Mouse (Mus musculus) kidney, postnatal 0 days (tissue): ENCODE results near the gene Rab2b. TPM values are rescaled to one million over a fixed set of nuclear protein-coding genes. Genes with fewer than 3 reads are reported as not detected.
A peak's percentile ranks its signal among the peaks of the same experiment; 100 is the strongest.

Source experiments
- ATAC-seq: fragments of 200-750 bp; cut with Nextera tagmentation; replicated peaks from 2 replicates; pipeline ENCODE4 v1.8.0; 2017; ENCODE audit warnings: low read depth, moderate number of reproducible peaks, moderate TSS enrichment, moderate library complexity; ENCODE audit not compliant: low FRiP score
- DNase-seq: peaks from one replicate; pipeline ENCODE4 v3.0.0-alpha.2; 2016; ENCODE audit warnings: low spot score
- H3K27ac ChIP-seq: fragments of 300-500 bp; sonication (generic); 2 replicates; pipeline ENCODE4 v1.5.1; 2014; ENCODE audit warnings: mild to moderate bottlenecking
- H3K27me3 ChIP-seq: fragments of 300-500 bp; sonication (generic); 2 replicates; pipeline ENCODE4 v1.6.1; 2014; ENCODE audit warnings: low read length, mixed read lengths; ENCODE audit not compliant: insufficient read depth
- H3K36me3 ChIP-seq: fragments of 300-500 bp; sonication (generic); 2 replicates; pipeline ENCODE4 v1.6.1; 2014; ENCODE audit warnings: low read length, mixed read lengths; ENCODE audit not compliant: insufficient read depth
- H3K4me1 ChIP-seq: fragments of 300-500 bp; sonication (generic); replicated peaks from 2 replicates; pipeline ENCODE4 v1.6.1; 2014; ENCODE audit warnings: antibody characterized with exemption, low read length, mixed read lengths; ENCODE audit not compliant: insufficient read depth
- H3K4me2 ChIP-seq: fragments of 300-500 bp; sonication (generic); 2 replicates; pipeline ENCODE4 v1.6.1; 2014; ENCODE audit warnings: mild to moderate bottlenecking, low read length, moderate library complexity, mixed read lengths
- H3K4me3 ChIP-seq: fragments of 300-500 bp; sonication (generic); replicated peaks from 2 replicates; pipeline ENCODE4 v1.5.1; 2014; ENCODE audit warnings: low read depth, low read length
- H3K9ac ChIP-seq: fragments of 300-500 bp; sonication (generic); 2 replicates; pipeline ENCODE4 v1.6.1; 2014; ENCODE audit warnings: low read depth, low read length
- H3K9me3 ChIP-seq: fragments of 300-500 bp; sonication (generic); replicated peaks from 2 replicates; pipeline ENCODE4 v1.6.1; 2016; ENCODE audit warnings: low read length, inconsistent platforms, mixed read lengths
- CTCF ChIP-seq: IDR thresholded peaks from 2 replicates; pipeline ENCODE4 v1.5.1; 2016; ENCODE audit warnings: antibody characterized with exemption, low read depth, mild to moderate bottlenecking, moderate library complexity
- WGBS: fragments of 180-500 bp; shearing (Covaris S2); extraction: QIAGEN DNeasy Blood & Tissue Kit; methylation state at CpG from one replicate; pipeline ENCODE4 v1.1.7; 2014; 5-methylcytosine and 5-hydroxymethylcytosine counted together
- polyA plus RNA-seq: library from polyadenylated mRNA; unstranded; fragments of >200 nt; fragmentation: Nextera tagmentation; extraction: Ambion mirVana; gene quantifications from 2 replicates; pipeline ENCODE4 v1.2.1, GENCODE M21; 2015

Gene Rab2b
- polyA plus RNA-seq, 1 experiment from 2014 or later, result 12.6 TPM

GRCm38 (mm10) chr14:52316441-52317225, 37.3 kb upstream of the Rab2b start:
- Histone ChIP-seq H3K9ac (peak overlapping the region; percentile 90), H3K36me3 (peaks cover 11% of the 10 kb centered on the region; the same call in 1 of the 2 replicates), H3K27me3 (no peaks in the 10 kb centered on the region), H3K9me3 (no peaks in the 10 kb centered on the region), H3K4me1 (peaks cover 23% of the 10 kb centered on the region), H3K4me2 (peak overlapping the region; percentile 88), H3K4me3 (peak overlapping the region; percentile 73), H3K27ac (peak overlapping the region; percentile 93)
- no peak for TF ChIP-seq CTCF
- peak; percentile 89 for DNase-seq
- 12% methylated on average over 16 of the region's 16 CpGs for WGBS
- peak; percentile 84 for ATAC-seq

GRCm38 (mm10) chr14:52315792-52316440, 36.6 kb upstream of the Rab2b start:
- Histone ChIP-seq H3K4me3 (peak overlapping the region; percentile 73), H3K4me2 (peak overlapping the region; percentile 88), H3K36me3 (peaks cover 11% of the 10 kb centered on the region; the same call in 1 of the 2 replicates), H3K27ac (peak overlapping the region; percentile 93), H3K9ac (peak overlapping the region; percentile 90), H3K9me3 (no peaks in the 10 kb centered on the region), H3K4me1 (peaks cover 25% of the 10 kb centered on the region), H3K27me3 (no peaks in the 10 kb centered on the region)
- no peak for TF ChIP-seq CTCF
- WGBS, result under 1% methylated on average over 30 of the region's 41 CpGs
- ATAC-seq (peak; percentile 80), DNase-seq (peak; percentile 94)

DNA sequence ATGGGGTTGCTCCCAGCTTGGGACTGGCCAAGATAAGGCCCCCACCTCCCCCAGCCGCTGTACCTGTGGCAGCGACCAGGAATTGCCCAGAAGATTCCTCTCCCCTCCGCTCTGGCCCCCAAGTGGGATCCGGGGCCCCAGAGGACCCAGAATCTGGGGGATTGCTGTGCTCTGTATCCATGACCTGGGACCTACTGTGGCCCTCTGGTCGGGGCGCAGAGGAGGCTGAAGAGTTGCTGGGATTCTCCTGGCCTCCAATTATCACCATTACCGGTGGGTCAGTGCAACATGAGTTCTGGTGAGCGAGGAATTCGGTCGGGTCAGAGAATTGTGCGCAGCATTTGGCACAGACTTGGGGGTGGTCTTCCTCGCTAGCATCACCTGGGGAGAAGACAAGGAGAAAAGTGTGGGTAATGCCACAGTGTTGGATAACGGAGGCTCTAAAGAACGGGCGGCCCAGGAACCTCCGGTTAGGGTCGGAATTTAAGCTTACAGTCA, 36.0 kb upstream of the Rab2b start:
- TF ChIP-seq CTCF, result no peak
- H3K27ac ChIP-seq, result peak overlapping the region; percentile 93
- H3K4me1 ChIP-seq, result peaks cover 25% of the 10 kb centered on the region
- peak overlapping the region; percentile 88 for H3K4me2 ChIP-seq
- 5% methylated on average over 17 of the region's 17 CpGs for WGBS
- no peaks in the 10 kb centered on the region for H3K27me3 ChIP-seq
- H3K9me3 ChIP-seq, result no peaks in the 10 kb centered on the region
- DNase-seq (no peak), ATAC-seq (no peak)
- peak overlapping the region; percentile 90 for H3K9ac ChIP-seq
- peaks cover 11% of the 10 kb centered on the region; the same call in 1 of the 2 replicates for H3K36me3 ChIP-seq
- peak overlapping the region; percentile 73 for H3K4me3 ChIP-seq

- DNase-seq (peak; percentile 15), ATAC-seq (no peak)
- Histone ChIP-seq H3K9ac (peak overlapping the region; percentile 90; the same call in 1 of the 2 replicates), H3K27ac (no peak overlapping the region), H3K9me3 (no peaks in the 10 kb centered on the region), H3K4me3 (peak overlapping the region; percentile 73), H3K4me1 (peaks cover 25% of the 10 kb centered on the region), H3K27me3 (no peaks in the 10 kb centered on the region), H3K36me3 (peaks cover 11% of the 10 kb centered on the region; the same call in 1 of the 2 replicates), H3K4me2 (peak overlapping the region; percentile 88)
- TF ChIP-seq CTCF, result no peak
- 45% methylated on average over 8 of the region's 8 CpGs for WGBS
Observed at GRCm38 (mm10) chr14:52314808-52315150, 35.4 kb upstream of the Rab2b start.

- Histone ChIP-seq H3K4me1 (peaks cover 23% of the 10 kb centered on the region), H3K36me3 (peaks cover 11% of the 10 kb centered on the region; the same call in 1 of the 2 replicates), H3K4me3 (no peak overlapping the region), H3K9me3 (no peaks in the 10 kb centered on the region), H3K4me2 (peak overlapping the region; percentile 88), H3K27ac (no peak overlapping the region), H3K9ac (no peak overlapping the region), H3K27me3 (no peaks in the 10 kb centered on the region)
- DNase-seq (no peak), ATAC-seq (no peak)
- 86% methylated on average over 26 of the region's 26 CpGs for WGBS
- TF ChIP-seq CTCF, result no peak
Observed at GRCm38 (mm10) chr14:52313931-52314807, 34.8 kb upstream of the Rab2b start.
